Comparison of ENCODE assay signal across 7 mouse cellular contexts in genomic region chr3:85971599-85971975, GRCm38 (mm10). TPM values are rescaled to one million over a fixed set of nuclear protein-coding genes. Genes with fewer than 3 reads are reported as not detected.
A peak's percentile ranks its signal among the peaks of the same experiment; 100 is the strongest.
DNase-seq lines count a peak whose midpoint lies in the region; ATAC-seq and TF ChIP-seq lines count a peak whose summit lies in the region.

No protein-coding gene starts in this region.

- 3% methylated on average over 13 of the region's 13 CpGs for WGBS in heart, embryonic 12.5 days

- peak overlapping the region; percentile 81 for H3K4me3 ChIP-seq in brown adipose tissue, adult 24 weeks (ENCODE audit: insufficient read depth, low read depth, low read length)
- H3K4me3 ChIP-seq in heart, embryonic 12.5 days = peak overlapping the region; percentile 89
- peak overlapping the region; percentile 83 for H3K4me3 ChIP-seq in testis, adult 2 months (ENCODE audit: control insufficient read depth, low read depth, low read length)

- no peak for TF ChIP-seq POLR2A in testis, adult 2 months (IDR thresholded peaks at IDR 0.05; ENCODE audit: control insufficient read depth, low read depth, low read length)

- no peaks in the 10 kb centered on the region for H3K4me1 ChIP-seq in brown adipose tissue, adult 24 weeks (ENCODE audit: control insufficient read depth, insufficient read depth, insufficient read length, low read length)
- H3K4me1 ChIP-seq in heart, embryonic 12.5 days (replicated peaks) = peaks cover 19% of the 10 kb centered on the region
- H3K4me1 ChIP-seq in testis, adult 2 months (ENCODE audit: control insufficient read depth, insufficient read depth, low read length) = peaks cover 5% of the 10 kb centered on the region

- H3K4me2 ChIP-seq in heart, embryonic 12.5 days = peak overlapping the region; percentile 79

- no peak overlapping the region for H3K27ac ChIP-seq in brown adipose tissue, adult 24 weeks (replicated peaks; ENCODE audit: low read depth, low read length)
- H3K27ac ChIP-seq in heart, embryonic 12.5 days (ENCODE audit: poor library complexity, severe bottlenecking) = no peak overlapping the region
- peak overlapping the region; percentile 13; the same call in 1 of the 2 replicates for H3K27ac ChIP-seq in testis, adult 2 months (ENCODE audit: control insufficient read depth, insufficient read depth, low read depth, low read length)

- H3K9ac ChIP-seq in heart, embryonic 12.5 days = peak overlapping the region; percentile 92

- H3K9me3 ChIP-seq in heart, embryonic 12.5 days (replicated peaks) = no peaks in the 10 kb centered on the region

- H3K27me3 ChIP-seq in heart, embryonic 12.5 days (replicated peaks) = no peaks in the 10 kb centered on the region
- H3K27me3 ChIP-seq in testis, adult 2 months (ENCODE audit: control insufficient read depth, insufficient read depth, low read length) = no peaks in the 10 kb centered on the region

- H3K36me3 ChIP-seq in heart, embryonic 12.5 days = no peaks in the 10 kb centered on the region
- no peaks in the 10 kb centered on the region for H3K36me3 ChIP-seq in testis, adult 2 months (ENCODE audit: control insufficient read depth, insufficient read depth, low read length)

- ATAC-seq in heart, embryonic 12.5 days (ENCODE audit: insufficient number of reproducible peaks, low FRiP score) = no peak

- DNase-seq in R1 (ENCODE audit: low read depth, low spot score) = peak; percentile 66
- DNase-seq in kidney, postnatal 10 days = peak; percentile 82
- DNase-seq in lung, postnatal 25 days (ENCODE audit: low spot score) = peak; percentile 26
- DNase-seq in spleen, postnatal 10 days (ENCODE audit: low spot score in 2 of 2) = no peak

- TF ChIP-seq CTCF in testis, adult 2 months (IDR thresholded peaks at IDR 0.05; ENCODE audit: control insufficient read depth, insufficient read depth, insufficient replicate concordance, low read depth, low read length) = no peak

RNA-seq across cellular contexts. Expression of gene Sh3d19, which starts 0.7 kb away (rescaled TPM):
- 8.2 and 12.5 TPM in 2 replicates for polyA plus RNA-seq in brown adipose tissue, adult 24 weeks (2012; ENCODE audit: insufficient read depth, insufficient read length, missing spikeins)
- 16.6 and 16.9 TPM in 2 replicates for polyA plus RNA-seq in heart, embryonic 12.5 days (2016; fragmentation: Nextera tagmentation; extraction: Ambion mirVana)
- polyA plus RNA-seq in testis, adult 2 months (2012; rRNA removed) = 9.4 and 10.6 TPM in 2 replicates

RNA-seq across cellular contexts. Expression of gene Prss48, which starts 30.7 kb away (rescaled TPM):
- polyA plus RNA-seq in brown adipose tissue, adult 24 weeks (2012; ENCODE audit: insufficient read depth, insufficient read length, missing spikeins) = not detected in 2 replicates
- not detected in 2 replicates for polyA plus RNA-seq in heart, embryonic 12.5 days (2016; fragmentation: Nextera tagmentation; extraction: Ambion mirVana)
- 15.5 and 18.7 TPM in 2 replicates for polyA plus RNA-seq in testis, adult 2 months (2012; rRNA removed)

Comparison
In these comparisons a context has a peak if more than half of its experiments do, and no peak if none do; other contexts are left out.
1. DNase-seq: peak in R1 (single experiment), kidney, postnatal 10 days (single experiment) and lung, postnatal 25 days (single experiment); none in spleen, postnatal 10 days (0 of 2).
2. RNA of gene Prss48, which starts 30.7 kb away (polyA plus RNA-seq): 15.5 to 18.7 TPM in testis, adult 2 months; not detected in heart, embryonic 12.5 days and not detected in brown adipose tissue, adult 24 weeks; every median in the first group is over 10 times any median in the second.
3. Peak in every context shown above with its lines, with median percentiles within 50 percentile points of each other: H3K4me3 ChIP-seq.